Mouse (Mus musculus): ENCODE results near the gene Tmprss9.

DNA sequence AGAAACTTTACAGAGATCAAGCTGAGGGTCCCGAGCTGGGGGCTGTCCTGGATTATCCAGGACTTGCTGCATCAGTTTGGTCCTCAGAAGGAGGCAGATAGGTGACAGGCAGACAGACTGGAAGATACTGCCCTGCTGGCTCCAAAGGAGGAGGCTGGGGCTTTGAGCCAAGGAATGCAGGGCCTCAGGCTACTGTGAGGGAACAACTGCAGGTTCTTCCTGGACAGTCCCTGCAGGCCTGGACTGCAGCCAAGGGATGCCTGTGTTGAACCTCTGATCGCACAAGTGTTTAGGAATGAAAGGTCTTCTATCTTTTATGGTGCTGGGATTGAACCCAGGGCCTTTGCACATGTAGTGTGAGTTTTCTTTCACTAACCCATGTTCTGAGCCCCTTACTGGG, 76.2 kb downstream of the Tmprss9 start:
- TF ChIP-seq CTCF (conservative IDR thresholded peaks at IDR 0.05; ENCODE audit: low read length) (no peak), POU5F1 (IDR thresholded peaks at IDR 0.05; ENCODE audit: borderline replicate concordance, low read length) (no peak)
